Mouse (Mus musculus) heart, postnatal 0 days (tissue): ENCODE measurements around the gene Polr2g. TPM values are rescaled to one million over a fixed set of nuclear protein-coding genes. Genes with fewer than 3 reads are reported as not detected.
A peak's percentile ranks its signal among the peaks of the same experiment; 100 is the strongest.

ENCODE experiments used
- ATAC-seq: fragments of 200-750 bp; cut with Nextera tagmentation; 2 replicates; pipeline ENCODE4 v1.8.0; 2017; ENCODE audit warnings: low read depth, moderate number of reproducible peaks, moderate library complexity; ENCODE audit not compliant: insufficient read depth
- DNase-seq: peaks from one replicate; pipeline ENCODE4 v3.0.0-alpha.2; 2016; ENCODE audit warnings: low spot score
- H3K27ac ChIP-seq: fragments of 300-500 bp; sonication (generic); 2 replicates; pipeline ENCODE4 v1.5.1; 2014; ENCODE audit warnings: low read depth, mild to moderate bottlenecking
- H3K27me3 ChIP-seq: fragments of 300-500 bp; sonication (generic); 2 replicates; pipeline ENCODE4 v1.6.1; 2014; ENCODE audit warnings: low read length, mixed read lengths; ENCODE audit not compliant: control insufficient read depth, insufficient read depth
- H3K36me3 ChIP-seq: fragments of 300-500 bp; sonication (generic); replicated peaks from 2 replicates; pipeline ENCODE4 v1.6.1; 2014; ENCODE audit warnings: low read length, mixed read lengths; ENCODE audit not compliant: control insufficient read depth, insufficient read depth
- H3K4me1 ChIP-seq: fragments of 300-500 bp; sonication (generic); 2 replicates; pipeline ENCODE4 v1.6.1; 2014; ENCODE audit warnings: antibody characterized with exemption; ENCODE audit not compliant: control insufficient read depth, insufficient read depth
- H3K4me2 ChIP-seq: fragments of 300-500 bp; sonication (generic); 2 replicates; pipeline ENCODE4 v1.6.1; 2014; ENCODE audit warnings: low read depth, mild to moderate bottlenecking, low read length, moderate library complexity
- H3K4me3 ChIP-seq: fragments of 300-500 bp; sonication (generic); 2 replicates; pipeline ENCODE4 v1.5.1; 2014; ENCODE audit warnings: low read depth, low read length
- H3K9ac ChIP-seq: fragments of 300-500 bp; sonication (generic); replicated peaks from 2 replicates; pipeline ENCODE4 v1.6.1; 2014; ENCODE audit warnings: low read depth, low read length, mixed read lengths
- H3K9me3 ChIP-seq: fragments of 300-500 bp; sonication (generic); replicated peaks from 2 replicates; pipeline ENCODE4 v1.6.1; 2016; ENCODE audit warnings: low read length; ENCODE audit not compliant: control insufficient read depth
- CTCF ChIP-seq: IDR thresholded peaks from 2 replicates; pipeline ENCODE4 v1.5.1; 2016; ENCODE audit warnings: antibody characterized with exemption, control low read depth, low read depth
- EP300 ChIP-seq: IDR thresholded peaks from 2 replicates; pipeline ENCODE4 v1.6.1; 2016; ENCODE audit warnings: antibody characterized with exemption, low read depth
- WGBS: fragments of 180-500 bp; shearing (Covaris S2); extraction: QIAGEN DNeasy Blood & Tissue Kit; methylation state at CpG from one replicate; pipeline ENCODE4 v1.1.7; 2014; 5-methylcytosine and 5-hydroxymethylcytosine counted together
- polyA plus RNA-seq: library from polyadenylated mRNA; unstranded; fragments of >200 nt; fragmentation: Nextera tagmentation; extraction: Ambion mirVana; gene quantifications from 2 replicates; pipeline ENCODE4 v1.2.1, GENCODE M21; 2015
- total RNA-seq: library from RNA; depleted of rRNA; stranded (reverse); fragments of >200 nt; gene quantifications from 2 replicates; pipeline ENCODE4 v1.2.3, GENCODE M21; 2014; ENCODE audit warnings: low replicate concordance

Gene Polr2g
- total and polyA plus RNA-seq, 2 experiments from 2014 or later: 59.8 to 144 TPM

DNA sequence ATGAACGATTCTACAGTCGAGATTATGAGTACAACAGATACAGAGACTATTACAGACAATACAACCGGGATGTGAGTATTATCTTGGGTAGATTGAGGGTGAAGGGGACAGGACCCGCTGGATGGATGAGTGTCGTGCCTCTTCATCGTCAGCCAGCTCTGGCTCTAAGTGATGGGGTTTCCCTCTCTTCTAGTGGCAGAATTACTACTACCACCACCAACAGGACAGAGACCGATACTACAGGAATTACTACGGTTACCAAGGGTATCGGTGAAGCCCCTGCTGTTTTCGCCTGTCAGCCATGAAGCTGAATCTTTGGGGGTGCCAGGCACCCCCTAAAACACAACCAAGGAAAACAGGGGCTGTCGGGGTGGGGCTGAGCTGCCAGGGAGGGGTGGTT lies 32.9 kb upstream of the Polr2g start:
- no peak for ATAC-seq
- WGBS: 78% methylated on average over 11 of the region's 11 CpGs

DNA sequence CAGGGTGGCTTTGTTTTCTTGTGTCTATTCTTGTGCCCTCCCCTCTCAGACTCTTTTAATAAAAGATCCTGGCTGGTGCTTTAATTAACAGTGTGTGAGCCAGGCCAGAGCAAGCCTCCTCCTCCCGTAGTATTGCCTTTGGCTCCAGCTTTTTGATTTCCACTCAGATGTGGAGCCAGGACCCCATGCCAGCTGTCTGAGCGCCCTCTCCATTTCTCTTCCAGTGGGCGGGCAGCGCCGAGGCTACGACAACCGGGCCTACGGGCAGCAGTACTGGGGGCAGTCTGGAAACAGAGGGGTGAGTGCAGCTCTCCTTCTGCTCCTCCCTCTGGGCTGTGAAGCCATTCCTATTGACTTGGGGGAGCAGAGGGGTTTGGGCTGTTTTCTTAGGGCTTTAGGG lies 32.3 kb upstream of the Polr2g start:
- H3K27ac ChIP-seq: no peak overlapping the region
- H3K27me3 ChIP-seq: no peaks in the 10 kb centered on the region
- H3K4me2 ChIP-seq: no peak overlapping the region
- ATAC-seq (no peak), DNase-seq (no peak)
- H3K4me1 ChIP-seq: no peaks in the 10 kb centered on the region
- no peaks in the 10 kb centered on the region for H3K9me3 ChIP-seq
- peaks cover 95% of the 10 kb centered on the region for H3K36me3 ChIP-seq
- no peak overlapping the region for H3K4me3 ChIP-seq
- 85% methylated on average over 8 of the region's 8 CpGs for WGBS
- TF ChIP-seq EP300 (no peak), CTCF (no peak)
- H3K9ac ChIP-seq: no peak overlapping the region

More for the DNA sequence above, 32.9 kb upstream of the Polr2g start:
- no peak overlapping the region for H3K27ac ChIP-seq
- DNase-seq: no peak
- no peak overlapping the region for H3K9ac ChIP-seq
- no peak for TF ChIP-seq EP300
- no peak for TF ChIP-seq CTCF
- no peak overlapping the region for H3K4me2 ChIP-seq
- no peaks in the 10 kb centered on the region for H3K4me1 ChIP-seq
- H3K4me3 ChIP-seq: no peak overlapping the region
- H3K9me3 ChIP-seq: no peaks in the 10 kb centered on the region
- no peaks in the 10 kb centered on the region for H3K27me3 ChIP-seq
- peaks cover 91% of the 10 kb centered on the region for H3K36me3 ChIP-seq

DNA sequence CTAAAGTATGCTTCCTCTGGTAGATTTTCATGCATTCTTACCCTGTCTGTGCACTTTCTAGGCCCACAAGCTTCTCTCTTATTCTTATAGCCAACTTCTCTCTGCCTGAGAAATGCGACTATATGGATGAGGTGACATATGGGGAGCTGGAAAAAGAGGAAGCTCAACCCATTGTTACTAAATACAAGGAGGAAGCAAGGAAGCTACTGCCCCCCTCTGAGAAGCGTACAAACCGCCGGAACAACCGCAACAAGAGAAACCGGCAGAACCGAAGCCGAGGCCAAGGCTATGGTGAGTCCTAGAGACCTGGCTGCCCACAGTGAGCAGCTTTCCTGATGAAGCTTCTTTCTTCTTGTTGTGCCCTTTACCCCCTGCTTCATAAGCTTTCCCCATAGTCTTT lies 31.3 kb upstream of the Polr2g start, which contains the start of gene AC129217.1:
TSS of gene AC129217.1 (plus strand) at position 114 of the 400 bp plus-strand sequence.
- WGBS: 83% methylated on average over 8 of the region's 8 CpGs
- H3K4me1 ChIP-seq: no peaks in the 10 kb centered on the region
- no peak within 1 kb of the TSS for H3K9ac ChIP-seq
- no peaks in the 10 kb centered on the region for H3K27me3 ChIP-seq
- ATAC-seq (no peak), DNase-seq (no peak)
- H3K4me3 ChIP-seq: no peak within 1 kb of the TSS
- no peak within 1 kb of the TSS for H3K4me2 ChIP-seq
- no peak within 1 kb of the TSS for H3K27ac ChIP-seq
- TF ChIP-seq EP300: no peak
- no peak for TF ChIP-seq CTCF
- no peaks in the 10 kb centered on the region for H3K9me3 ChIP-seq
- H3K36me3 ChIP-seq: peaks cover 98% of the 10 kb centered on the region

DNA sequence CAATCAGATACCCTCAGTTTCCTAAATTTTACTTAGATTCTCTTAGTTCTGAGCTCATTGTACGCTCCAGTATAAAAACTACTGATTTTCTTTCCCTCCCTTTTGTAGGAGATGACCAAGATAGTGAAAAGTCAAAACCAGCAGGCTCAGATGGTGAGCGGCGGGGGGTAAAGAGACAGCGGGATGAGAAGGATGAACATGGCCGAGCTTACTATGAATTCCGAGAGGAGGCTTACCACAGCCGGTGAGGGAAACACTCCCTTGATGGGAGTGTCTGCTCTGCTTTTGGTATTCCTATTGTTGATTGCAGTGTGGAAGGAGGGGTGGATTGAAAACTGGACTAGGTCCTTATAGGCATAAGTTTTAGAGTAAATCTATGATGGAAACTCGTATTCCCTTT lies 24.3 kb upstream of the Polr2g start:
- Histone ChIP-seq H3K9ac (peak overlapping the region; percentile 21; the same call in 1 of the 2 replicates), H3K27me3 (no peaks in the 10 kb centered on the region), H3K4me2 (peak overlapping the region; percentile 95), H3K27ac (no peak overlapping the region), H3K36me3 (peaks cover 49% of the 10 kb centered on the region), H3K4me1 (peaks cover 18% of the 10 kb centered on the region), H3K9me3 (no peaks in the 10 kb centered on the region), H3K4me3 (peak overlapping the region; percentile 96)
- ATAC-seq (no peak), DNase-seq (no peak)
- TF ChIP-seq CTCF (no peak), EP300 (no peak)
- WGBS: 56% methylated on average over 8 of the region's 8 CpGs

DNA sequence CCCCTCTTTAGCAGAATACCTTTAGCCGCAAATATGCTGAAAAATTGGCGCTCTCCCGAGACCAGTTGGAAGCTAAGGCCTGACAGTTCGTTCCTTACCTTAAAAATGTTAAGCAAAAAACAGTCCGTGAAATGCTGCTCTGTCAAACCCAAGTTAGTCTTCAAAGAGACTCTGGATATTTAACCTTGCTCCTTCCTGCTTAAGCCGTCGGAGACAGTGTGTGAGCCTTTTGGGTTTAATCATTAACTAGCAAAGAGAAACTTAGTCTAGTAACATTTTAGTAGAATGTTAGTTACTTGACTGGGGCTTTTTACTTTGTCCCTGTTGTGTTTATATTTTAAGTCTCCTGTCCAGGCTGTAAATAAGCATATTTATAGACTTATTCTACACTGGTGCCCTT lies 22.8 kb upstream of the Polr2g start:
- Histone ChIP-seq H3K9me3 (no peaks in the 10 kb centered on the region), H3K4me2 (peak overlapping the region; percentile 95), H3K27ac (peak overlapping the region; percentile 99), H3K36me3 (peaks cover 42% of the 10 kb centered on the region), H3K4me1 (peaks cover 20% of the 10 kb centered on the region), H3K9ac (peak overlapping the region; percentile 97), H3K27me3 (no peaks in the 10 kb centered on the region), H3K4me3 (peak overlapping the region; percentile 96)
- TF ChIP-seq CTCF (no peak), EP300 (no peak)
- no peak for DNase-seq
- ATAC-seq: no peak
- under 1% methylated on average over 7 of the region's 7 CpGs for WGBS

DNA sequence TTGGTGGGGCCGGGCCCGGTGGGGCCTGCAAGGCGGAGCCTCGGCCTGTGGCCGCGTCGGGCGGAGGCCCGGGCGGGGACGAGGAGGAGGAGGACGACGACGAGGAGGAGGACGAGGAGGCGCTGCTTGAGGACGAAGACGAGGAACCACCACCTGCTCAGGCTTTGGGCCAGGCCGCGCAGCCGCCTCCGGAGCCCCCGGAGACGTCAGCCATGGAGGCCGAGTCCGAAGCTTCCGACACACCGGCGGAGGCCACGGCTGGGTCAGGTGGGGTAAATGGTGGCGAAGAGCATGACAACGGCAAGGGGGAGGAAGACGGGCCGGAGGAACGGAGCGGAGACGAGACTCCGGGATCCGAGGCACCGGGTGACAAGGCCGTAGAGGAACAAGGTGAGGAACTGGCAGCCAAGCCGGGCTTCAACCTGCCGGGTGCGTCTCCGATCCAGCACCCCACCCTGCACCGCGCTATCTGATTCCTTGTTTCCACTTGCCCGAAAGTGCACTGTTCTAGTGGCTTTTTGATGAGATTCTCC lies 22.1 kb upstream of the Polr2g start:
- H3K36me3 ChIP-seq: peaks cover 39% of the 10 kb centered on the region
- H3K9ac ChIP-seq: peak overlapping the region; percentile 97
- H3K27ac ChIP-seq: peak overlapping the region; percentile 99
- no peaks in the 10 kb centered on the region for H3K27me3 ChIP-seq
- H3K4me3 ChIP-seq: peak overlapping the region; percentile 96
- under 1% methylated on average over 39 of the region's 48 CpGs for WGBS
- no peaks in the 10 kb centered on the region for H3K9me3 ChIP-seq
- H3K4me2 ChIP-seq: peak overlapping the region; percentile 95
- H3K4me1 ChIP-seq: peaks cover 20% of the 10 kb centered on the region
- DNase-seq (no peak), ATAC-seq (peak; percentile 4)
- no peak for TF ChIP-seq CTCF
- TF ChIP-seq EP300: no peak
